Mouse (Mus musculus) liver, embryonic 15.5 days (tissue): ENCODE data around the gene Cck. TPM values are rescaled to one million over a fixed set of nuclear protein-coding genes. Genes with fewer than 3 reads are reported as not detected.

ENCODE experiments used
- polyA plus RNA-seq: library from polyadenylated mRNA; unstranded; fragments of >200 nt; fragmentation: Nextera tagmentation; extraction: Ambion mirVana; gene quantifications from 2 replicates; pipeline ENCODE4 v1.2.1, GENCODE M21; 2015

The Cck gene
- polyA plus RNA-seq, 1 experiment from 2014 or later = 0.17 TPM

Other genes starting within 250 kb of the Cck start
- 32.4 and 32.8 TPM in 2 replicates for gene Ulk4, start 218.5 kb downstream of the Cck start, polyA plus RNA-seq
- gene Trak1, start 198.2 kb downstream of the Cck start, polyA plus RNA-seq = 4.2 and 4.8 TPM in 2 replicates
- gene Lyzl4, start 146.4 kb upstream of the Cck start, polyA plus RNA-seq = 0.20 TPM in 1 of 2 replicates, not detected in the other
- 0.41 and 0.69 TPM in 2 replicates for gene Vipr1, start 147.0 kb upstream of the Cck start, polyA plus RNA-seq
- gene Sec22c, start 209.8 kb upstream of the Cck start, polyA plus RNA-seq = 3.3 and 3.6 TPM in 2 replicates
- gene Ss18l2, start 214.6 kb upstream of the Cck start, polyA plus RNA-seq = 55.3 TPM in 2 replicates
- gene Nktr, start 223.5 kb upstream of the Cck start, polyA plus RNA-seq = 23.0 and 25.2 TPM in 2 replicates